Mouse (Mus musculus) fibroblast of lung, adult 2 months (primary cell): ENCODE measurements around the gene Tor3a.
"Not testable (repeated sequence)": the region's sequence is repeated elsewhere in the genome, so short reads cannot be mapped to it uniquely, and the experiment has no call there.

ENCODE experiments used
- DNase-seq: peaks from one replicate; pipeline ENCODE4 v3.0.0-alpha.2; 2011; ENCODE audit warnings: low read depth

The Tor3a gene

GRCm38 (mm10) chr1:156671921-156672320 is 2.2 kb downstream of the Tor3a start:
- no peak for DNase-seq

GRCm38 (mm10) chr1:156669208-156669983 is 4.8 kb downstream of the Tor3a start:
- DNase-seq, result no peak

GRCm38 (mm10) chr1:156668602-156669001 is 5.6 kb downstream of the Tor3a start:
- DNase-seq, result no peak

GRCm38 (mm10) chr1:156667141-156667926 is 6.8 kb downstream of the Tor3a start:
- DNase-seq, result peak; percentile 59

- no peak for DNase-seq
These were observed 8.4 kb downstream of the Tor3a start for GRCm38 (mm10) chr1:156665777-156666176.

DNA sequence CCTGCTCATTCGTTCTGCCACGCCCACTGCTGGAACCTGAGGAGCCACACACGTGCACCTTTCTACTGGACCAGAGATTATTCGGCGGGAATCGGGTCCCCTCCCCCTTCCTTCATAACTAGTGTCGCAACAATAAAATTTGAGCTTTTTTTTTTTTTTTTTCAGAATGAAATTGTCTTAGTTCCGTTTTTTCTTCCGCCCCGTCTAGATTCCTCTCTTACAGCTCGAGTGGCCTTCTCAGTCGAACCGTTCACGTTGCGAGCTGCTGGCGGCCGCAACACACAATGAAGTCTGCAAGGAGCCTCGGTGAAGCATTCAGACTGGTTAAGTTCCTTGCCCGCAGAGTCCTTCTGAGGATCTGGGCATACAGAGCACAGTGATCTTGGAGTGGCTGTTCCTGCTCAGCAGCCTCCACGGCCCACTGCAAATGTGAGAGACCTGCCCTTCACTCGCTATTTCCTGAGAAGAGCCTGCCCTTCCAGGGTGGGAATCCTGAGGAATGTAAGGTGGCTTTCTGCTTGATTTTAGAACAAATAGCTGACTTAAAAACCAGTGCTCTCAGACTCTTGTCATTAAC is 13.4 kb downstream of the Tor3a start:
- not testable (repeated sequence) for DNase-seq

DNA sequence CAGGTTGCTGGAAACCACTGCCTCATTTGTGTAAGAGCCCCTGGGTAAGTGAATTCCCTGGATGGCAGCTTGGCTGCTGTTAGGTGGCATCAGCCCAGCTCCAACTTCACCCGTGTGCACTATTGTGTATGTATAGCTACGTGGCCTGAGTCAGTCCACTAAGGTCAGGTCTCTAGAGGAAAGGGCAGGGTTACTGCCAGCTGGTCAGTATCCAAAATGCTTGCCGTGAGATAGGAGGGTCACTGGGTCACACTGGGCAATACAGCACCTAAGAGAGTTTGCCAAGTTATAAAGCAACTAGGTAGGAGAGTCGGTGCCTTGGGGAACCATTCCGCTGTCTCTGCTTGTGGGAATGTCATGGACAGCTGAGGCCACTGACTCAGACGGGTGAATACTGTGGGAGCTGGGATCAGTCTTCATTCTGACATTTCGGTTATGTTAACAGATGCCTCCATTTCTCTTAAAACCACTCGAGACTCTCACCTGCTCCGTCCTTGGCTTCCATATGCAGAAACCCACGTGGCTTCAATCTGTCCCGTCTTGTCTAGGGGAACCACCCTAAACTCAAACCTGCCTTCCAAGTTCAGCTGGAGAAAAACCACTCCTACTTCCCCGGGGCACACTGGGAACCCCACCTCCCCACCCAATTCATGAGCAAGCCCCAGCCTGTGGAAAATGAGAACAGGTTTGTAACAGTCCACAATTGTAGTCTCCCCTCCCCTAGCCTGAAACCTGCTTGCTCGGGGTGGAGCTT is 14.1 kb downstream of the Tor3a start:
- no peak for DNase-seq

GRCm38 (mm10) chr1:156658676-156659075 is 15.5 kb downstream of the Tor3a start:
- no peak for DNase-seq

DNA sequence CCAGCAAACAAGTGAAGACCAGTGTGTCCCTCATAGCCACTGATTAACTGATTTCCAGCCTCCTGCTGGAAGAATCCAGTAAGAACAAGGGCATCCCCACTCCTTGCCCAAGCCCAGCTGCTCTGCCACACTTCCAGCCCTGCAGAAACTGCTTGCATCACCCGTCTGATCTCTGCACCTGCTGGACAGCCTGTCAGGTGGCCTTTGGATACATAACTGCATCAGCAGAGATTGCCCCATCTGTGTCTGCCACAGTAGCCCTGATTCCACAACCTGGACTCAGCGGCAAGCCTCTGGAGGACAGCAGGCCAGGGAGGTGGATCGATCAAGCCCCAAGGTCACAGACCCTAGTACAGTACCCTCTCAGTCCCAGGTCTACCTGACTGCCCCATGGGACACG is 16.6 kb downstream of the Tor3a start:
- no peak for DNase-seq

- DNase-seq, result peak; percentile 45
These were observed 19.2 kb downstream of the Tor3a start for GRCm38 (mm10) chr1:156654735-156655530.

GRCm38 (mm10) chr1:156652189-156652822 is 21.9 kb downstream of the Tor3a start:
- DNase-seq, result no peak

- DNase-seq, result no peak
These were observed 23.5 kb downstream of the Tor3a start for GRCm38 (mm10) chr1:156650631-156651030.

DNA sequence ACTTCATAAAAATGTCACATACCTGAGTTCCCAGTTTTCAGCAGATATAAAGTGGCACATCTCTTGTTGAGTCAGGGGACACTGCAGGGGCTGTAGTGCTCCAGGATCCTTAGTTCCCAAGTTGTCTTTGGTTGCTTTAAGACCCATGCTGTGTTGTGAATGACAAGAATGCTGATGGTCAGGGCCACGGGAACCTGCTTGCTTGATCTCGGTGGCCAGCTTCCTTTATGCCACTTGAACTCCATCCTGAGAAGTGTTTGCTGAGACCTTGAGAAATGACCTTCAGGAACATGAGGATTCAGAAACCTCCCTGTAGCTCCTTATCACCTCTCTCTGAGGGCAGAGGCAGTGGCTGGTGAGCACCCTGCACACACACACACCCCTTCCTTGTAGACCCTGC is 25.5 kb downstream of the Tor3a start:
- no peak for DNase-seq

DNA sequence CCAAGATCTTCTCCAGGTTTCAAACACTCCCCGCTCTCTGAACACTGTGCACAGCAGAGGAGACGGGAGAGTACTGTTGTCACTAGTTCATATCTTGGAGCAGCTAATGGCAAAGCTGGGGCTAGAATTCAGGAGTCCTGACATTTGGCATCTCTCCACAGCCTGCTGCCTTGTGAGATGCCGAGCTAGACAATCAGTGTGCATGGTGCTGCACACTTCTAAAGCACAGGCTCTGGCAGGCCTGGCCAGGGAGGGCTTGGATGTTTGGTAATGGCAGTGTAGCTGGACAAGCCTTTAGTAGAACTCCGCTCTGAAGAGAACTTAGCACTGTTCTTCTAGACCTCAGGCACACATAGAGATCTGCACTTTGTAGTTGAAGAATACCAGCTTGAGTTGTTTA is 28.2 kb downstream of the Tor3a start:
- DNase-seq, result no peak

DNA sequence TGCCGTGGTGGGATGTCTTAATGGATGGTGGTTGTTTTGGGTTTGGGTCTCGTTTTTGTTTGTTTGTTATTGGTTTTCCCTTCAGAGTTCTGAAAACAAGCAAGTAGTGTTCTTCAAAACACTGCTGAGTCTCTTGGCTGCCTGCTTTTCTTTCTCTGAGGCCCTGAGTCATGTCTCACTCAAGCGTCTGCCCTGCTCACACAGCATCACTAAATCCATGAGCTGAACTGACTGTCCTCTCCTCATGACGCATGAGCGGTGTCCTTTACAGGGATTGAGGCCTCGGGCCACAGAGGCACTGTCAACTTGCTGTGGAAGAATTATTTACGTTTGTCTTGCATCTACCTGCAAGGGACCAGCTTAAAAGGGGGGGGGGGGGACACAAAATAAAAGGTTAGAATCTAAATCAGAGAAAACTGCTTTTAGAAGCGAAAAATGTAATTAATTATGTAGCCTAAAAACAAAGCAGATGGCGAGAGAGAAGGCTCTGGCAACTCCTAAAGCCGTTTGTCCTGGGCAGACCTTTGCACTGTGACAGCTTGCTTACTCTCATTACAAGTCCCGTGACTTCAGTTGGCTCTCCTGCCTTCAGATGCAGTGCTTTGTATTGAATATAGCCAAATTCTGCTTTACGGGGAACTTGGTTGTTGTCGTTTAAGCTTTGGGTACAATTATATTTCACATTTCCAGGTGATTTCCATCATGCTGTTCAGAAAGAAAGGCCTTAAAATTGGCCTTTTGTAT is 29.2 kb downstream of the Tor3a start:
- DNase-seq, result no peak

DNA sequence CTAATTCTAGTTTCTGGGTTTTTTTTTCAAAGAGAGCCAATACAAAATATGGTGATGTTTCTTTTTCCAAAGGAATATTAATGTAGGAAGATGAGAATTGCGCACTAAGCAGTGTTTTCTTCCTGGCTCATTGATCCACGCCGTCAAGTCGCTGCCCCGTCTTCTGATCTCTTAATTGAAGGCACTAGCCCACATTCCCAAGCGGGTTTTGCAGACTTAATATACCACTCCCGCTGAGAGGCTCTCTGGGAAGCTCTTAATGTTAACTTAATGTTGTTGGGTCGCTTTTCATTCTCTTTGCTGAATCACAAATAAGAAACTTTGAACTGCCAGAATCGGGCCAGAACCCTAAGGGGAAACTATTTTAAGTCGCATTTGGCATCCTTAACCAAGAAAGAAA is 30.1 kb downstream of the Tor3a start:
- no peak for DNase-seq

GRCm38 (mm10) chr1:156642813-156643212 is 31.3 kb downstream of the Tor3a start:
- DNase-seq, result no peak

DNA sequence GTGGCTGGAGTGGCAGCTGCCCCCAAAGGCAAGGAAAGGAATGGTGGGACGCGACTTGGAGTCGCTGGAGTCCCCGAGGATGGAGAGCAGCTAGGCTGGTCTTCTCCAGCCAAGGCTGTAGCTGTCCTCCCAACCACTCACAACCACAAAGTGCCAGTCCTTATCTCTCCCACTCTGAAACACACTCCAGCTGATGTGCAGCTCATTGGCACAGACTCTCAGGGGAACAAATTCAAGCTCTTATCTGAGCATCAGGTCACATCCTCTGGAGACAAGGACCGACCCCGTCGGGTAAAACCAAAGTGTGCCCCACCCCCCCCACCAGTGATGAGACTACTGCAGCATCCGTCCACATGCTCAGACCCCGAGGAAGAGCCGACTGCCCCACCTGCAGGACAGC is 32.3 kb downstream of the Tor3a start:
- no peak for DNase-seq

DNA sequence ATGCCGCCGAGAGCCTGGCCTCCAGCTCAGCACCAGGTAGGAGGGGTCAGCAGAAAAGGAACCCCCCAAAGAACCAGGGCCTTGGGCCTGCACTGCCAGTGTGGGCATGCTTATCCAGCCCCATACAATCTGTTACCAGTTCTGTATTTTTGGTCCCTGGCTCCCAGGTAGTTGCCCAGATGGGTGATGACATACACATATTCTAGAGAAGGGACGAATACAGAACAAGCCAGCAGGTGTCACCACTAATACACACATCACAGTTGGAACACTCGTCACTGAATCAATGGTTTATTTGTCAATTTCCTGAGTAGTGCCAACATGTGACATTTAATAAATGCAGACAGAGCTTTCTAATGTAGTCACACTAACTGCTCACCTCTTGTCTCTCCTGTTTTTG is 33.6 kb downstream of the Tor3a start:
- DNase-seq, result no peak

DNA sequence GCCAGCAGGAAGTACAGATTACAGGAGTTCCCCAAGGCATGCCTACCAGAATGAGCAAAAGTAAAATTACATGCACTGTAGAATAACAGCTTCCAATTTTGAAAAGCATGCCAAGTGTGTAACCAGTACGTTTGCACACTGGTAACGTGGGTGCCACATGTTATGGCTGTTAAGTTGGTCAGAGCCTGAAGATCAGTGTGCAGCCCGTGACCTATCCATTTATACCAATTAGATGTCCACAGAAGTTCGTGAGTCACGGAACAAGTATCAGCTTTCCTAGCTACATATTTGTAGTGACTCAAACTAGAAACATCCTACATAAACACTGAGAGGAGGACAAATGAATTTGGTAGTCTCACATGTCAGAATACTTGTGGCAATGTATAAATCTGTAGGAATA is 34.7 kb downstream of the Tor3a start:
- no peak for DNase-seq
